In the genomic region with DNA sequence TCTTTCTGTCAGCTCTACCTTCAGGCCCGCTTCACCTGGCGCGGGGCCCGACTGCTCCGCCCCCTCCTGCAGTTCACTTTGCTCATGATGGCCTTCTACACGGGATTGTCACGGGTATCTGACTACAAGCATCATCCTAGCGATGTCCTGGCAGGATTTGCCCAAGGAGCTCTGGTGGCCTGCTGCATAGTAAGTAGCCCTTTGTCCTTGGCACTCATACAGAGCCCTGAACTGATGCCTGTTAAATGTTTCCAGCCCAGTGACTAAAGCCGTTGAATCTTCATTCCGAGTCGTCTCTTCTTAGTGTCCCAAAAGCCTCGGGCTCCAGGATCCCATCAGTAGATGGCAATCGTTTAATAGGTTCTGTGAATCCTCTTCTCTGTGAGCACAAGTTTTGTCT, we compare ENCODE assay signal across 18 mouse cellular contexts.
DNase-seq lines count a peak whose midpoint lies in the region; ATAC-seq lines count a peak whose summit lies in the region.
"Had no signal": no experiment of that assay in that cellular context is flagged by ENCODE, and none has a peak within 500 bp of the region (broad histone marks: within the 10 kb centered on the region; RNA-seq: fewer than 3 reads in every experiment).

No protein-coding gene starts in this region.

- H3K4me3 ChIP-seq in hindbrain, embryonic 16.5 days (ENCODE audit: low read length): no peak overlapping the region
- no peak overlapping the region for H3K4me3 ChIP-seq in hindbrain, embryonic 10.5 days
- H3K4me3 ChIP-seq in midbrain, embryonic 14.5 days (replicated peaks; ENCODE audit: low read depth, low read length): no peak overlapping the region
- no peak overlapping the region for H3K4me3 ChIP-seq in midbrain, embryonic 11.5 days (ENCODE audit: low read depth, low read length)
- H3K4me3 ChIP-seq: forebrain, embryonic 13.5 days; heart, embryonic 13.5 days; kidney, embryonic 15.5 days; layer of hippocampus, adult 2 months; left cerebral cortex, adult 2 months; limb, embryonic 13.5 days; megakaryocyte, embryonic 14.5 days had no signal

- H3K27ac ChIP-seq in hindbrain, embryonic 16.5 days (ENCODE audit: low read depth, low read length): no peak overlapping the region
- H3K27ac ChIP-seq in hindbrain, embryonic 10.5 days: no peak overlapping the region
- no peak overlapping the region for H3K27ac ChIP-seq in midbrain, embryonic 14.5 days (replicated peaks; ENCODE audit: low read depth, low read length)
- H3K27ac ChIP-seq in midbrain, embryonic 11.5 days (ENCODE audit: low read depth, low read length): no peak overlapping the region
- H3K27ac ChIP-seq: forebrain, embryonic 13.5 days; left cerebral cortex, adult 2 months; limb, embryonic 13.5 days had no signal

- ATAC-seq in hindbrain, embryonic 16.5 days: peak; percentile 63; the same call in 1 of the 2 replicates
- ATAC-seq in midbrain, embryonic 14.5 days (ENCODE audit: low FRiP score, low TSS enrichment): no peak
- no peak for ATAC-seq in midbrain, embryonic 11.5 days (ENCODE audit: low FRiP score)
- ATAC-seq: CD4-positive, CD25-positive, alpha-beta regulatory T cell, adult 4 months; forebrain, embryonic 13.5 days had no signal

- no peaks in the 10 kb centered on the region for H3K27me3 ChIP-seq in hindbrain, embryonic 16.5 days (replicated peaks; ENCODE audit: control insufficient read depth, insufficient read depth, low read length)
- no peaks in the 10 kb centered on the region for H3K27me3 ChIP-seq in hindbrain, embryonic 10.5 days (ENCODE audit: insufficient read depth, poor library complexity, severe bottlenecking)
- H3K27me3 ChIP-seq in midbrain, embryonic 14.5 days (ENCODE audit: control insufficient read depth, insufficient read depth, low read length): no peaks in the 10 kb centered on the region
- no peaks in the 10 kb centered on the region for H3K27me3 ChIP-seq in midbrain, embryonic 11.5 days (ENCODE audit: control insufficient read depth, insufficient read depth, low read length)
- H3K27me3 ChIP-seq: forebrain, embryonic 13.5 days; heart, embryonic 13.5 days; kidney, embryonic 15.5 days; limb, embryonic 13.5 days; megakaryocyte, embryonic 14.5 days had no signal

- H3K4me1 ChIP-seq in hindbrain, embryonic 16.5 days (ENCODE audit: control insufficient read depth, insufficient read depth, low read depth, low read length): no peaks in the 10 kb centered on the region; the same call in 1 of the 2 replicates
- peaks cover 24% of the 10 kb centered on the region for H3K4me1 ChIP-seq in hindbrain, embryonic 10.5 days (replicated peaks)
- H3K4me1 ChIP-seq in midbrain, embryonic 14.5 days (ENCODE audit: control insufficient read depth, insufficient read depth, low read length): no peaks in the 10 kb centered on the region
- H3K4me1 ChIP-seq in midbrain, embryonic 11.5 days (ENCODE audit: control insufficient read depth, insufficient read depth, low read length): peaks cover 5% of the 10 kb centered on the region; the same call in 1 of the 2 replicates
- H3K4me1 ChIP-seq: limb, embryonic 13.5 days had no signal

- H3K9me3 ChIP-seq in hindbrain, embryonic 16.5 days (ENCODE audit: control insufficient read depth, low read length): no peaks in the 10 kb centered on the region
- no peaks in the 10 kb centered on the region for H3K9me3 ChIP-seq in hindbrain, embryonic 10.5 days
- no peaks in the 10 kb centered on the region for H3K9me3 ChIP-seq in midbrain, embryonic 14.5 days (ENCODE audit: control insufficient read depth, low read length)
- H3K9me3 ChIP-seq in midbrain, embryonic 11.5 days (ENCODE audit: control insufficient read depth, low read length): no peaks in the 10 kb centered on the region
- H3K9me3 ChIP-seq: forebrain, embryonic 13.5 days; heart, embryonic 13.5 days; kidney, embryonic 15.5 days; limb, embryonic 13.5 days; megakaryocyte, embryonic 14.5 days had no signal

- WGBS in hindbrain, embryonic 16.5 days: 69% methylated on average over 13 of the region's 13 CpGs
- 91% methylated on average over 13 of the region's 13 CpGs for WGBS in hindbrain, embryonic 10.5 days
- WGBS in midbrain, embryonic 14.5 days: 68% methylated on average over 13 of the region's 13 CpGs
- WGBS in midbrain, embryonic 11.5 days: 80% methylated on average over 13 of the region's 13 CpGs

- DNase-seq in adrenal gland, adult (ENCODE audit: inconsistent age in 2 of 2, low spot score in 1 of 2): peak; percentile 47 to 87
- DNase-seq in adrenal gland, adult 18-20 months (ENCODE audit: low spot score in 2 of 2): no peak
- DNase-seq in hindbrain, embryonic 10.5 days (ENCODE audit: low spot score): no peak
- DNase-seq in midbrain, embryonic 14.5 days: peak; percentile 28
- no peak for DNase-seq in midbrain, embryonic 11.5 days (ENCODE audit: low spot score, missing footprints)
- DNase-seq in retina, postnatal 7 days (ENCODE audit: low read depth, low spot score): peak; percentile 31
- DNase-seq in thymus, postnatal 14 days: no peak
- DNase-seq: lung, postnatal 10 days had no signal

- no peaks in the 10 kb centered on the region for H3K36me3 ChIP-seq in hindbrain, embryonic 16.5 days (ENCODE audit: control insufficient read depth, insufficient read depth, low read length)
- peaks cover 83% of the 10 kb centered on the region for H3K36me3 ChIP-seq in hindbrain, embryonic 10.5 days
- H3K36me3 ChIP-seq in midbrain, embryonic 14.5 days (ENCODE audit: control insufficient read depth, insufficient read depth, low read length): peaks cover 12% of the 10 kb centered on the region; the same call in 1 of the 2 replicates
- no peaks in the 10 kb centered on the region for H3K36me3 ChIP-seq in midbrain, embryonic 11.5 days (ENCODE audit: control insufficient read depth, insufficient read depth, low read length)
- H3K36me3 ChIP-seq: G1E had no signal

- no peak overlapping the region for H3K4me2 ChIP-seq in hindbrain, embryonic 16.5 days (ENCODE audit: low read length)
- H3K4me2 ChIP-seq in midbrain, embryonic 14.5 days (ENCODE audit: low read length): no peak overlapping the region
- H3K4me2 ChIP-seq in midbrain, embryonic 11.5 days: no peak overlapping the region
- H3K4me2 ChIP-seq: forebrain, embryonic 13.5 days; heart, embryonic 13.5 days; kidney, embryonic 15.5 days; limb, embryonic 13.5 days had no signal

- no peak overlapping the region for H3K9ac ChIP-seq in hindbrain, embryonic 16.5 days (ENCODE audit: low read depth, low read length)
- H3K9ac ChIP-seq in midbrain, embryonic 14.5 days (replicated peaks; ENCODE audit: low read length): no peak overlapping the region
- H3K9ac ChIP-seq in midbrain, embryonic 11.5 days (ENCODE audit: low read length): no peak overlapping the region
- H3K9ac ChIP-seq: forebrain, embryonic 13.5 days; heart, embryonic 13.5 days; kidney, embryonic 15.5 days; limb, embryonic 13.5 days had no signal

Comparison
In these comparisons a context has a peak if more than half of its experiments do, and no peak if none do; other contexts are left out.
1. DNase-seq: peak in adrenal gland, adult (2 of 2), midbrain, embryonic 14.5 days (single experiment) and retina, postnatal 7 days (single experiment); none in adrenal gland, adult 18-20 months (0 of 2), hindbrain, embryonic 10.5 days (single experiment), midbrain, embryonic 11.5 days (single experiment) and thymus, postnatal 14 days (single experiment).